Mouse (Mus musculus) lung, postnatal 0 days (tissue): ENCODE measurements around the gene Dhx9. TPM values are rescaled to one million over a fixed set of nuclear protein-coding genes. Genes with fewer than 3 reads are reported as not detected.

Source experiments
- ATAC-seq: fragments of 200-750 bp; cut with Nextera tagmentation; 2 replicates; pipeline ENCODE4 v1.8.0; 2017; ENCODE audit warnings: moderate library complexity
- DNase-seq: peaks from one replicate; pipeline ENCODE4 v3.0.0-alpha.2; 2016; ENCODE audit warnings: low spot score
- H3K27ac ChIP-seq: fragments of 300-500 bp; sonication (generic); 2 replicates; pipeline ENCODE4 v1.5.1; 2014; ENCODE audit warnings: antibody characterized with exemption, mild to moderate bottlenecking, low read length, mixed read lengths
- H3K27me3 ChIP-seq: fragments of 300-500 bp; sonication (generic); replicated peaks from 2 replicates; pipeline ENCODE4 v1.6.1; 2014; ENCODE audit warnings: low read length, mixed read lengths; ENCODE audit not compliant: insufficient read depth
- H3K36me3 ChIP-seq: fragments of 300-500 bp; sonication (generic); 2 replicates; pipeline ENCODE4 v1.6.1; 2014; ENCODE audit warnings: low read length, mixed read lengths; ENCODE audit not compliant: insufficient read depth
- H3K4me1 ChIP-seq: fragments of 300-500 bp; sonication (generic); 2 replicates; pipeline ENCODE4 v1.6.1; 2014; ENCODE audit warnings: antibody characterized with exemption, low read depth, low read length, mixed read lengths; ENCODE audit not compliant: insufficient read depth
- H3K4me2 ChIP-seq: fragments of 300-500 bp; sonication (generic); replicated peaks from 2 replicates; pipeline ENCODE4 v1.6.1; 2014; ENCODE audit warnings: low read depth, mild to moderate bottlenecking, low read length, moderate library complexity, mixed read lengths
- H3K4me3 ChIP-seq: fragments of 300-500 bp; sonication (generic); 2 replicates; pipeline ENCODE4 v1.5.1; 2014; ENCODE audit warnings: low read depth, low read length
- H3K9ac ChIP-seq: fragments of 300-500 bp; sonication (generic); replicated peaks from 2 replicates; pipeline ENCODE4 v1.6.1; 2014; ENCODE audit warnings: low read depth, mild to moderate bottlenecking
- H3K9me3 ChIP-seq: fragments of 300-500 bp; sonication (generic); 2 replicates; pipeline ENCODE4 v1.6.1; 2016; ENCODE audit warnings: low read length, mixed read lengths
- CTCF ChIP-seq: IDR thresholded peaks from 2 replicates; pipeline ENCODE4 v1.5.1; 2016; ENCODE audit warnings: antibody characterized with exemption, mild to moderate bottlenecking
- EP300 ChIP-seq: IDR thresholded peaks from 2 replicates; pipeline ENCODE4 v1.6.1; 2016; ENCODE audit warnings: antibody characterized with exemption, mild to moderate bottlenecking, control low read depth
- WGBS: fragments of 180-500 bp; shearing (Covaris S2); extraction: QIAGEN DNeasy Blood & Tissue Kit; methylation state at CpG from one replicate; pipeline ENCODE4 v1.1.7; 2014; 5-methylcytosine and 5-hydroxymethylcytosine counted together
- polyA plus RNA-seq: library from polyadenylated mRNA; unstranded; fragments of >200 nt; fragmentation: Nextera tagmentation; extraction: Ambion mirVana; gene quantifications from 2 replicates; pipeline ENCODE4 v1.2.1, GENCODE M21; 2015

The Dhx9 gene
- polyA plus RNA-seq, 1 experiment from 2014 or later, result 14.0 TPM

- no peak overlapping the region for H3K4me2 ChIP-seq
- WGBS, result 75% methylated on average over 9 of the region's 9 CpGs
- no peak for TF ChIP-seq EP300
- TF ChIP-seq CTCF, result no peak
- no peak overlapping the region for H3K27ac ChIP-seq
- H3K4me1 ChIP-seq, result no peaks in the 10 kb centered on the region
- no peaks in the 10 kb centered on the region for H3K36me3 ChIP-seq
- no peak overlapping the region for H3K4me3 ChIP-seq
- H3K9me3 ChIP-seq, result no peaks in the 10 kb centered on the region
- DNase-seq, result no peak
- no peaks in the 10 kb centered on the region for H3K27me3 ChIP-seq
- no peak for ATAC-seq
- no peak overlapping the region for H3K9ac ChIP-seq
Observed at GRCm38 (mm10) chr1:153500030-153500429, 12.6 kb upstream of the Dhx9 start.

- Histone ChIP-seq H3K4me1 (no peaks in the 10 kb centered on the region), H3K9ac (no peak overlapping the region), H3K4me2 (no peak overlapping the region), H3K4me3 (no peak overlapping the region), H3K9me3 (no peaks in the 10 kb centered on the region), H3K27me3 (no peaks in the 10 kb centered on the region), H3K27ac (no peak overlapping the region), H3K36me3 (no peaks in the 10 kb centered on the region)
- DNase-seq, result no peak
- 73% methylated on average over 3 of the region's 3 CpGs for WGBS
- no peak for ATAC-seq
- TF ChIP-seq EP300, result no peak
- TF ChIP-seq CTCF, result no peak
Observed at GRCm38 (mm10) chr1:153496030-153496429, 8.6 kb upstream of the Dhx9 start.

- H3K9me3 ChIP-seq, result no peaks in the 10 kb centered on the region
- DNase-seq (no peak), ATAC-seq (no peak)
- TF ChIP-seq EP300 (no peak), CTCF (no peak)
- H3K4me3 ChIP-seq, result no peak overlapping the region
- H3K27ac ChIP-seq, result no peak overlapping the region
- H3K4me2 ChIP-seq, result no peak overlapping the region
- no peaks in the 10 kb centered on the region for H3K4me1 ChIP-seq
- no peaks in the 10 kb centered on the region for H3K27me3 ChIP-seq
- no peak overlapping the region for H3K9ac ChIP-seq
- no peaks in the 10 kb centered on the region for H3K36me3 ChIP-seq
- 39% methylated on average over 6 of the region's 6 CpGs for WGBS
Observed at GRCm38 (mm10) chr1:153493931-153494330, 6.5 kb upstream of the Dhx9 start.

- Histone ChIP-seq H3K4me3 (no peak overlapping the region), H3K36me3 (no peaks in the 10 kb centered on the region), H3K9me3 (no peaks in the 10 kb centered on the region), H3K4me1 (no peaks in the 10 kb centered on the region), H3K4me2 (no peak overlapping the region), H3K27ac (no peak overlapping the region), H3K9ac (no peak overlapping the region), H3K27me3 (no peaks in the 10 kb centered on the region)
- ATAC-seq (no peak), DNase-seq (no peak)
- WGBS, result 38% methylated on average over 4 of the region's 4 CpGs
- no peak for TF ChIP-seq EP300
- no peak for TF ChIP-seq CTCF
Observed at GRCm38 (mm10) chr1:153493338-153493737, 5.9 kb upstream of the Dhx9 start.

- no peak overlapping the region for H3K4me3 ChIP-seq
- 89% methylated on average over 1 of the region's 1 CpGs for WGBS
- no peaks in the 10 kb centered on the region for H3K36me3 ChIP-seq
- peak; percentile 57 for DNase-seq
- no peak for TF ChIP-seq CTCF
- no peaks in the 10 kb centered on the region for H3K4me1 ChIP-seq
- no peak overlapping the region for H3K4me2 ChIP-seq
- H3K9me3 ChIP-seq, result no peaks in the 10 kb centered on the region
- H3K27ac ChIP-seq, result no peak overlapping the region
- H3K9ac ChIP-seq, result no peak overlapping the region
- H3K27me3 ChIP-seq, result no peaks in the 10 kb centered on the region
- ATAC-seq, result no peak
Observed at GRCm38 (mm10) chr1:153491822-153492221, 4.4 kb upstream of the Dhx9 start.

GRCm38 (mm10) chr1:153491345-153491744 lies 3.9 kb upstream of the Dhx9 start:
- DNase-seq (no peak), ATAC-seq (no peak)
- TF ChIP-seq CTCF (no peak), EP300 (no peak)
- WGBS, result 94% methylated on average over 2 of the region's 2 CpGs
- Histone ChIP-seq H3K27ac (no peak overlapping the region), H3K9me3 (no peaks in the 10 kb centered on the region), H3K9ac (no peak overlapping the region), H3K4me3 (no peak overlapping the region), H3K36me3 (no peaks in the 10 kb centered on the region), H3K27me3 (no peaks in the 10 kb centered on the region), H3K4me2 (no peak overlapping the region), H3K4me1 (no peaks in the 10 kb centered on the region)

GRCm38 (mm10) chr1:153489963-153490362 lies 2.5 kb upstream of the Dhx9 start:
- TF ChIP-seq EP300 (no peak), CTCF (no peak)
- 75% methylated on average over 4 of the region's 4 CpGs for WGBS
- Histone ChIP-seq H3K4me2 (no peak overlapping the region), H3K27ac (no peak overlapping the region), H3K27me3 (no peaks in the 10 kb centered on the region), H3K36me3 (no peaks in the 10 kb centered on the region), H3K4me1 (peaks cover under 1% of the 10 kb centered on the region; the same call in 1 of the 2 replicates), H3K9ac (no peak overlapping the region), H3K9me3 (no peaks in the 10 kb centered on the region), H3K4me3 (no peak overlapping the region)
- ATAC-seq, result no peak
- DNase-seq, result no peak
